Mouse (Mus musculus): ENCODE data around the gene Kcnj15.

Gene Kcnj15

DNA sequence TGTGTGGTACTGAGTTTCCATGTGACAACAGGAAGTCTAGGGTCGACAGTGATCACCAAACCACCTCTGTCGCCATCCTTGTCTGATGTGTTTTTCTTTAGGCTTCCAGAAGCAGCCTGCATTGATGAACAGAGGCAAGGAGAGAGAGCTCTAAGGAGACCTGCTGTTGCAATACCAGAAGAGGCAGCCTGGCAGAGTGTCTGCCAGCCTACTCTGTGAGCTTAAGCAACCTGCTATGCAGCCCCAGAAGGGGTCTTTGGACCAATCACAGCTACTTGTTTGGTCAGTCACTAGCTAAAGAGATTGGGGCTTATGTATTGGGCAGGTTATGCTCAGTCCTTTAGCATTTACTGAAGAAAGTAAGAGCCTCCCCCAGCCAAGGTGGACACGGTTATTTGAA lies 11.9 kb upstream of the Kcnj15 start:
- DNase-seq (ENCODE audit: low read depth) = no peak

DNA sequence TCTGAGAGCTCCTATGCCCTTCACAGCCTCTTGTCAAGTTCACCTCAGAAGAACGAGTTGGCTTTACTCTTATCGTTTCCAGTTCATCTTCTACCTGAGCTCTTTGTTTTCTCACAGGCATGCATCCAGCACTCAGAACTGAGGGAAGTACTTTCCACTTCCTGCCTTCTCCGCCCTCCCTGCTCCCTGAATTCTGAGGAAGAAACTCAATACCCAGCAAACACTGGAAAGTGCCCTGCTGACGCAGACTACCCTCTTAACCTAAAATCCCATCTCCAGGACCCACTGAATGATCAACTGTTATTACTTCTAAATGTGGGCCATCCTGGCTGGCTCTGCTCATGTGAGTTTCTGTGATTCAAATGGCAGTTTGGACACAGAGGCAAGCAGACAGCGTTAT lies 8.7 kb upstream of the Kcnj15 start:
- no peak for DNase-seq (ENCODE audit: low read depth)

DNA sequence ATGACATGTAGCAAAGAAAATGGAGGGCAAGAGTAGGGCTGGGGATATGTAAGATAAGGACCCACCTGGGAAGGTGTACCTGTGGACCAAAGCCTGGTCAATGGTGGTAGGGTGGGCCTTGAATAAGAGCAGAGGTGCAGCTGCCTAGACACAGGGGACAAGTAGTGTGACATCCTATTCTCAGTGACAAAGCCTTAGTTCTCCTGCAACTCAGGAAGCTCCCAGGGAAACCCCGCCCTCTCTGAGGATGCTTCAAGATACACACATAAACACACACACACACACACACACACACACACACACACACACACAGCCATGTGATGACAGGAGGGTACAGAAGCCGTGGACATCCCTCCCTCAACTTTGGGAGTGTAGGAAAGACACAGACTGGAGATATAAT lies 710 bp upstream of the Kcnj15 start:
- DNase-seq (ENCODE audit: low read depth) = no peak

DNA sequence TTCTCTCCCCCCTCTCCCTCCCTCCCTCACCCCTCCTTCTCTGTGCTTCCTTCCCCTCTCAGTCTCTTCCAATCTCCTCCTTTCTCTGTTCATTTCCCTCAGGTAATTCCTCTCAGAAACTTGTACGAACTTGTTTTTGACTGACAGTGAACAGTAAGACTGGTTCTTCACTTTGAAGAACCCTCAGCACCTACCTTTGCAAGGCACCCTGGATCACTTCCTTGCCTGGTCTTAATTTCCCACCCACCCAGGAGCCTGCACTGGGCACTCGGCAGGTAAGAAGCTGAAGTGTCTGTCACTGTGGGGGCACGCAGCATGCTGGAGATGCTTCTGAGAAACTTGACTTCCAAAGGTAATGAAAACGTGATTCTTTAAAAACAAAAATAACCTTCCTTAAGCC lies 742 bp downstream of the Kcnj15 start:
- DNase-seq (ENCODE audit: low read depth) = no peak

GRCm38 (mm10) chr16:95259505-95259904 lies 2.1 kb downstream of the Kcnj15 start:
- no peak for DNase-seq (ENCODE audit: low read depth)

DNA sequence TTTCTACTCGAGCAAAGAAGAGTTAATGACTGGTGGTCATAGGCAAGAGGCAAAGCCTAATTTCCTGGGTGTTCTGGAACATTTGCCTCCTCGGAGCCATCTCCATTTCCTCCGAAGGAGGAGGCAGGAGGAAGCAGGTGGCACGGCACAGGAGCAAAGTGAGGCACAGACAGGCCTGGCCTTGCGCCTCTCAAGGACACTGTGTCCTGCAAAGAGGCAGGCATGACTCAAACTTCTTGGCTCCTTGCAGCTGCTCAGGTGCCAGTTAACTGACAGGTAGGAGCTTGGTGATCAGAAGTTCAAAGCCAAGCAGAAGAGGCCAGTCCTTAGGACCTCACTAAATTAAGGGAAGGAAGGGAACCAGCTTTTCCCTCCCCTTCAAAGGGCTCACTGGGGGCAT lies 3.3 kb downstream of the Kcnj15 start:
- no peak for DNase-seq (ENCODE audit: low read depth)

DNA sequence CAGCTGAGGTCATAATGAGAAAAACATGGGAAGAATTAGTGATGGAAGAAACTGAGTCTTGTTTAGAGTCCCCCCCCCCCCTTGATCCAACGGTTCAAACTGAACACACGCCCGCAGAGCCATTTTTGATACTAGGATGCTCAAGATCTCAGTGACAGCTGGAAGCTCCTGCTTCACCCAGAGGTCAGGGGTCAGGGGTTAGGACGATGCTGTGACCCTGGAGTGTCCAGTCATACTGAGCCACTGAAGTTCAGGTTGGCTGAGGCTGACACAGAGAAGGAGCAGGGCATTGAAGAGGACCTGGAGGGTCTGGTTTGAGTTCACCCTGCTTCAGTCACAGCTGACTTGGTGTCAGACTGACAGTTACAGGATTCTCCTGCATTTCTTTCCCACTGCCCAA lies 4.4 kb downstream of the Kcnj15 start:
- DNase-seq (ENCODE audit: low read depth) = no peak

DNA sequence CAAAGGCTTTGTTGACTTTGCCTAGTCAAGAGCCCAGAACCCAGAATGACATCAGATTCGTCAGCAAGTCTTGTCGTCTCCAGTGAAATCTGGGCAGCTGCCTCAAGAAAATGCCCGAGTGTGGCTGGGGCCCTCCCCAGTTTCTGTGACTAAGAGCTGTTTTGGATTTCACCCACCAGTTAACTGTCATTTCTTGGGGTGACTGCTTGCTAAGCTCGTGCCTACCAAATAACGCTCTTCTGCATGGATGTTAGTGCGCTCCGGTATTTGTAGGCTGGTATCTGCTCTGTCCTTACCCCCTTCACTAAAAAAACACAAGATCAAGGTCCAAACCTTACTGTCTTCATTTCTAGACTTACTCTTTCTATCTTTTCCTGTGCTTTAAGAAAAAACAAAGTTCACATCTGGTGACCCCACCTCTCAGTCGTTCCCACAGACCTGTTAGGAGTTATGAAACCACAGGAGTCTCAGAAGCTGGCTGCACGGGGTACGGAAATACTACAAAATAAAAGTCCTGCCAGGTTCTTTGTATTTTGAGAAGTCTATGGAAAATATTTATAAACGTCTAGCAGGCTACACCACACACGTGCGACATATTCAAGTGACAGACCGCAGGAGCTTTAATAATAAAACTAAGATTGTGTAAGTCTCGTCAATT lies 5.5 kb downstream of the Kcnj15 start:
- DNase-seq (ENCODE audit: low read depth) = no peak

- no peak for DNase-seq (ENCODE audit: low read depth)
These were observed 7.0 kb downstream of the Kcnj15 start for GRCm38 (mm10) chr16:95264324-95264723.

GRCm38 (mm10) chr16:95267481-95268183 lies 10.3 kb downstream of the Kcnj15 start:
- DNase-seq (ENCODE audit: low read depth) = no peak

- no peak for DNase-seq (ENCODE audit: low read depth)
These were observed 12.3 kb downstream of the Kcnj15 start for GRCm38 (mm10) chr16:95269610-95270009.

DNA sequence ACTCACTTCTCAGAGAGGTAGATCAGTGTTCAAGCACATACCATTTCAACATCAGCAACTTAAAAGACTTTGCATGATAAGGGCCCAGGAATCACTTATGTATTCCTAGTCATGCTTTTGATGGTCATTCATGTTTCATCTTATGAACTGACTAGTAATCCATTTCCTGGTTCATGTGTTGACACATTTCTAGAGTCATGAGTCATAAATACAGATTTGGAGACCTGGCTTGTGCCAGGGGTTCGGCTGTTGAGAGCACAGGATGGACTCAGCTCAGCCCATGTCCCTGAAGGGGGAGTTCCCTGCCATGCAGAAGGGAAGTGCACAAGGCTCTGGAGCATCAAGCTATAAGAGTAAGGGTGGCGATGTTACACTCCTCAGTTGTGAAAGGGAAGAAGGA lies 15.7 kb downstream of the Kcnj15 start:
- DNase-seq (ENCODE audit: low read depth) = no peak

- no peak for DNase-seq (ENCODE audit: low read depth)
These were observed 18.6 kb downstream of the Kcnj15 start for GRCm38 (mm10) chr16:95275713-95276502.

DNA sequence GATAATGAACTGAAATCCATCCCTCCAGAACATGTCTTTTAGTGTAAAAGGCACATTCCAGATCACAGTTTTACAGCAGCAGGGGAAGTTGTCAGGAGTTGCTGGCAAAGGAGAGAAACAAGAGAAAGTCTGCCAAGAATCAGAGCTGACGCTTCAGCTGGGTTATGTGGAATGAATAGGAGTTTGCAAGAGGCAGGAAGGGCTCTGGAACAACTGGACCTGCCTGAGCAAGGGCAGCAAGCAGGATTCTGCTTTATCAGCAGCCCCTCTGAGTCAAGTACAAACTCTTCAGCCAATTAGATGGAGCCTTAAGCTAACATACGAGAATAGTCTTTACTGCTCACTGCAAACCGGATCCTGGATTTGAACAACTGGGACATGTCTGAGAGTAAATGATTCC lies 21.7 kb downstream of the Kcnj15 start:
- peak; percentile 74 for DNase-seq (ENCODE audit: low read depth)

GRCm38 (mm10) chr16:95280338-95280737 lies 23.0 kb downstream of the Kcnj15 start:
- DNase-seq (ENCODE audit: low read depth) = no peak

DNA sequence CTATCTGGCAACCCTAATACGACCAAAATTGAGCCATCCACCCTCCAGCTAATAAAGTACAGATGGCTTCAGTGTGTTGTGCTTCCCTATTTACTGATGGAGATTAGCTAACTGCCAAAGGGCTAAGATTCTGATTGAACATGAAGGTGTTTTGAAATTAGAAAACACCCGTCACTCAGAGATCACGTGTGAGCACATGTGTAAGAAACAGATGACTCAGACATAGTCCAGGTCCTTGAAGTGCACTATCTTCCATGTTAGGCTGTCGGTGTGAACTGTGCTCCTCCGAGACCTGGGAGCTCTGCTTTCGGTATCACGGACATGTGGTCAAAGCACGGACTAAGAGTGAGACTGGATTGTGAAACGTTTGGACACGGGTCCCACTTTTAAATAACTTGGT lies 26.0 kb downstream of the Kcnj15 start:
- no peak for DNase-seq (ENCODE audit: low read depth)

DNA sequence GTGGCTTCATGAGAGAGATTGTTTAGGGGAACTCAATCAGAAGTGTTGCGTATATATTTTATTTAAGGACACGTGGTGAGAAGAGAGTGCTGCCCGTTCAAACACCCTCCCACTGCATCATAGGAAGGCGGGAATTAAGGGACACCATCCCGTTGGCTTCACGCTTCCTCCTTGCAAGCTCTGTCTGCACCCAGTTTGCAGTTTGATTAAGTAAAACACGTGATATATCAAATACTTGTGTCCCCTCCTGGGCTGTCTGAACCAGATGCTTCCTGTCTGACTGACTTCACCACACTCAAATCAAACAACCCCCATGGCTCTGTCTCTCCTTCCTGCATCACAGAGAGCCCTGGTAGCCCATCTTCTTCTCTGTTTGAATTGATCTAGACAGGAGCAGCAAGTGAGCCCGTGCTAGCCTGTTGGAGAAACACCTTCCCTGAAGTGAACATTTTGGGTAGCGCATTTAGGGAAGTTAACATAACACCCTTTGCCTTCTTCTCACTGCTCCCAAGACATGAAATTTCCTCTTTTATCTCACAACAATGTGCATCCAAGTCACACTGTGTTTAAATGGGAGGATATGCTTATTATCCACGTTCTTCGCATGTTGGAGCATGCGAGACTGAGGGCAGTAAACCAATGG lies 26.8 kb downstream of the Kcnj15 start:
- no peak for DNase-seq (ENCODE audit: low read depth)

DNA sequence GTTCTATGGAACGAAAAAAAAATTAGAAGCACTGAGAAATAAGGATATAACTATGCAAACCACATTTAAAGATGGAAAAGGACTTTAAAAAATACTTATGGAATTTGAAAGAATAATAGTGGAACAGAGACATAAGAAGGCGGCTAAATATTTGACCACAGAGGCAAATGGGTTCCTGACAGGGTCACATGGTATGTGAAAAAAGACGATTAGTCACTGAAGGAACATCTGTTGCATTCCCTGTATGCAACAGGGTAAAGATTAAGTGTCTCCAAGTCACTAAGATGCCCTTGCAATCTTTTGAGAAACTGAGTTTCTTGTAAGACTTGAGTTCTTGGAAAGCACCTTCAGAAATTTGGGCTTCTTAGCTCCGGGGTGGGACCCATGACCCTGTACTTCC lies 27.7 kb downstream of the Kcnj15 start:
- no peak for DNase-seq (ENCODE audit: low read depth)

DNA sequence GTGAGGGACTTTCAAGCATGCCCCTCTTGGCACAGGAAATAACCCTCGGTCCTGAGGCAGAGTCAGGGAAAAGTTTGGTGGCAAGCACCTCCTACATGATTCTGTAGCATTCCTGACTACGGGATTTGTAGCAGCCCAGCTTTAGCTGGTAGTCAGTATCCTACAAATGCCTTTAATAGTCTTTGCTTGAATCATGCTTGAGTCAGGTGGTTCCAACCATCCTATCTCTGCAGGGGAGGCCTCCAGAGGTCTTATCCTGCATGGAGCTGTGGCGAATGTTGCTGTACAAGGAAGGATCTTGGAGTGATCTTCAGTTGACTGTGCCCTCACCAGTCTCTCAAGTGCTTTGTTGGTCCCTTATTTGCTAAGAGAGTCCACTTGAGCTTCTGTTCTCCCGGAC lies 28.4 kb downstream of the Kcnj15 start:
- DNase-seq (ENCODE audit: low read depth) = no peak

- no peak for DNase-seq (ENCODE audit: low read depth)
These were observed 30.3 kb downstream of the Kcnj15 start for GRCm38 (mm10) chr16:95287656-95288055.

- DNase-seq (ENCODE audit: low read depth) = no peak
These were observed 32.0 kb downstream of the Kcnj15 start for GRCm38 (mm10) chr16:95289375-95289774.

- no peak for DNase-seq (ENCODE audit: low read depth)
These were observed 34.2 kb downstream of the Kcnj15 start for GRCm38 (mm10) chr16:95291450-95292101.

Measured in fibroblast of lung, adult 2 months (primary cell).